Mouse (Mus musculus) brain, embryonic 14.5 days (tissue): Measurements from ENCODE around the gene Cyth3.

Experiments
- CTCF ChIP-seq: fragments of 200-500 bp; IDR thresholded peaks from 2 replicates; pipeline ENCODE4 v1.5.1; 2012; ENCODE audit warnings: inconsistent platforms, mild to moderate bottlenecking, moderate library complexity, borderline replicate concordance; ENCODE audit not compliant: insufficient read depth, insufficient read length; ENCODE audit errors: extremely low read depth
- POLR2A ChIP-seq: fragments of 200-500 bp; IDR thresholded peaks from 2 replicates; pipeline ENCODE4 v1.6.1; 2012; ENCODE audit warnings: mild to moderate bottlenecking, inconsistent platforms, borderline replicate concordance; ENCODE audit not compliant: poor library complexity, insufficient read depth, insufficient read length, severe bottlenecking; ENCODE audit errors: extremely low read depth

DNA sequence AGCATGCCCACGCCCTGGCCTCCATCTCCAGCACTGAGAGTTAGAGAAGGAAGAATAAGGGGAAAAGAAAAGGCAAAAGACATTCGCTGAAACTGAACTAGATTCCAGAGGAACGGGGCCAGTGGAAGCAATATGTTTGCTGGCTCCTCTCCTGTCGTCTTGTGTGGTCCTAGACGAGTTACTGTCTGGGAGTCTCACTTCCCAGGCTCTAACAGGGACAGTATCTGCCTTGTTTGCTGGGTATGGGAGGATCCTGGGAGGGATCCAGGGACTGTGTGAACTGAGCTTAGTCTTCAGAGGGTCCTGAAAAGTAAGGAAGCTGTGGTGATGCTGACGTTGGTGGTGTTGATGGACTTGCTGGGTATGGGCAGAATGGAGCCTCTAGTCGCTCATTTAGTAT, 10.3 kb upstream of the Cyth3 start:
- TF ChIP-seq CTCF: no peak
- TF ChIP-seq POLR2A: no peak
